Mouse (Mus musculus) ES-E14 (cell line): Measurements from ENCODE around the gene Dnajc11. TPM values are rescaled to one million over a fixed set of nuclear protein-coding genes. Genes with fewer than 3 reads are reported as not detected.

Experiments used
- DNase-seq: peaks from one replicate; pipeline ENCODE4 v3.0.0-alpha.2; 2013; ENCODE audit warnings: low read depth, low spot score
- H3K27ac ChIP-seq: 2 replicates; pipeline ENCODE4 v1.5.1; 2012; ENCODE audit warnings: low read depth, mild to moderate bottlenecking, low read length, moderate library complexity, mixed read lengths; ENCODE audit not compliant: poor library complexity, insufficient read depth, severe bottlenecking
- H3K36me3 ChIP-seq: 2 replicates; pipeline ENCODE4 v1.6.1; 2012; ENCODE audit warnings: mild to moderate bottlenecking, low read length, moderate library complexity, mixed read lengths; ENCODE audit not compliant: control insufficient read depth, poor library complexity, insufficient read depth, severe bottlenecking
- H3K4me1 ChIP-seq, 2 experiments: fragments of 150-350 bp in 1 of 2; sonication (generic) in 1 of 2; 2 replicates each; pipeline ENCODE4 v1.6.1; 2012; ENCODE audit warnings: low read length in 2 of 2, mild to moderate bottlenecking in 1 of 2, mixed read lengths in 1 of 2; ENCODE audit not compliant: control insufficient read depth in 2 of 2, insufficient read depth in 2 of 2, poor library complexity in 1 of 2
- H3K4me3 ChIP-seq, 2 experiments: fragments of 150-350 bp in 1 of 2; sonication (generic) in 1 of 2; 2 replicates each; pipeline ENCODE4 v1.5.1; 2012; ENCODE audit warnings: low read length in 2 of 2, low read depth in 1 of 2, mild to moderate bottlenecking in 1 of 2, mixed read lengths in 1 of 2; ENCODE audit not compliant: insufficient read depth in 1 of 2, poor library complexity in 1 of 2, severe bottlenecking in 1 of 2
- H3K9ac ChIP-seq: 2 replicates; pipeline ENCODE4 v1.6.1; 2012; ENCODE audit warnings: low read depth, mild to moderate bottlenecking, low read length, mixed read lengths; ENCODE audit not compliant: poor library complexity, insufficient read depth, severe bottlenecking
- H3K9me3 ChIP-seq: fragments of 150-350 bp; sonication (generic); 2 replicates; pipeline ENCODE4 v1.6.1; 2012; ENCODE audit warnings: low read depth, mild to moderate bottlenecking, low read length; ENCODE audit not compliant: control insufficient read depth, insufficient read depth
- CHD2 ChIP-seq: IDR thresholded peaks from 2 replicates; pipeline ENCODE4 v1.6.1; 2014; ENCODE audit warnings: mild to moderate bottlenecking, low read depth, low read length, inconsistent platforms
- HCFC1 ChIP-seq: IDR thresholded peaks from 2 replicates; pipeline ENCODE4 v1.6.1; 2012; ENCODE audit warnings: low read length, inconsistent platforms, borderline replicate concordance; ENCODE audit not compliant: insufficient read depth
- MAFK ChIP-seq: IDR thresholded peaks from 2 replicates; pipeline ENCODE4 v1.6.1; 2014; ENCODE audit warnings: mild to moderate bottlenecking, low read depth, low read length, inconsistent platforms; ENCODE audit not compliant: insufficient read depth
- ZC3H11A ChIP-seq: IDR thresholded peaks from 2 replicates; pipeline ENCODE4 v1.6.1; 2012; ENCODE audit warnings: low read depth, mild to moderate bottlenecking, inconsistent platforms, low read length, borderline replicate concordance
- ZNF384 ChIP-seq: IDR thresholded peaks from 2 replicates; pipeline ENCODE4 v1.6.1; 2012; ENCODE audit warnings: low read depth, low read length, inconsistent platforms
- in situ Hi-C, 2 experiments: fragments of 600-800 bp; cut with MboI; formaldehyde crosslinking; loops; one replicate each; pipeline ENCODE4 v1.15.1; 2025; ENCODE audit warnings: low sequenced_read_pairs in 2 of 2, inconsistent platforms in 1 of 2; ENCODE audit not compliant: unreplicated experiment in 2 of 2
- total RNA-seq: library from RNA; depleted of rRNA; stranded (reverse); fragments of 300-350 nt; gene quantifications from 2 replicates; pipeline ENCODE4 v1.2.3, GENCODE M21; 2012

Gene Dnajc11
- total RNA-seq, 1 experiment: 98.2 TPM

GRCm38 (mm10) chr4:151901422-151901821, 32.1 kb upstream of the Dnajc11 start:
- in situ Hi-C loops: no loop called here
- Histone ChIP-seq H3K36me3 (no peaks in the 10 kb centered on the region), H3K4me3 (peak overlapping the region in 1 of 2 experiments; percentile 34; a peak in 2 of 4 replicates), H3K4me1 (peaks cover 4 to 20% of the 10 kb centered on the region in 2 experiments; a peak in 2 of 4 replicates), H3K9me3 (no peaks in the 10 kb centered on the region), H3K27ac (no peak overlapping the region), H3K9ac (no peak overlapping the region)
- TF ChIP-seq CHD2 (no peak), ZNF384 (no peak), MAFK (no peak), ZC3H11A (no peak), HCFC1 (no peak)
- DNase-seq: no peak

GRCm38 (mm10) chr4:151902046-151902688, 31.3 kb upstream of the Dnajc11 start:
- in situ Hi-C loops: no loop called here
- peaks cover 4 to 23% of the 10 kb centered on the region in 2 experiments; a peak in 2 of 4 replicates for H3K4me1 ChIP-seq
- DNase-seq: no peak
- H3K4me3 ChIP-seq: no peak overlapping the region
- no peaks in the 10 kb centered on the region for H3K36me3 ChIP-seq
- no peak overlapping the region for H3K9ac ChIP-seq
- no peak overlapping the region for H3K27ac ChIP-seq
- no peak for TF ChIP-seq MAFK
- no peaks in the 10 kb centered on the region for H3K9me3 ChIP-seq

- Histone ChIP-seq H3K9ac (no peak overlapping the region), H3K4me1 (peaks cover 4 to 24% of the 10 kb centered on the region in 2 experiments; a peak in 2 of 4 replicates), H3K9me3 (no peaks in the 10 kb centered on the region), H3K36me3 (no peaks in the 10 kb centered on the region), H3K27ac (no peak overlapping the region), H3K4me3 (no peak overlapping the region)
- in situ Hi-C loops: no loop called here
- no peak for TF ChIP-seq ZC3H11A
- no peak for DNase-seq
These were observed 30.7 kb upstream of the Dnajc11 start for GRCm38 (mm10) chr4:151902689-151903241.

GRCm38 (mm10) chr4:151904098-151904497, 29.4 kb upstream of the Dnajc11 start:
- no peak for TF ChIP-seq ZNF384
- TF ChIP-seq CHD2: no peak
- no peak for TF ChIP-seq HCFC1
- TF ChIP-seq MAFK: no peak
- no peak for TF ChIP-seq ZC3H11A
- Histone ChIP-seq H3K4me3 (no peak overlapping the region), H3K27ac (no peak overlapping the region), H3K9ac (no peak overlapping the region), H3K4me1 (peaks cover 4 to 26% of the 10 kb centered on the region in 2 experiments; a peak in 2 of 4 replicates), H3K9me3 (no peaks in the 10 kb centered on the region), H3K36me3 (no peaks in the 10 kb centered on the region)
- DNase-seq: no peak
- in situ Hi-C loops: no loop called here

GRCm38 (mm10) chr4:151905621-151906020, 27.9 kb upstream of the Dnajc11 start:
- Histone ChIP-seq H3K9me3 (no peaks in the 10 kb centered on the region), H3K27ac (no peak overlapping the region), H3K4me1 (peaks cover 4 to 26% of the 10 kb centered on the region in 2 experiments; a peak in 2 of 4 replicates), H3K9ac (no peak overlapping the region), H3K4me3 (no peak overlapping the region), H3K36me3 (no peaks in the 10 kb centered on the region)
- in situ Hi-C loops: no loop called here
- no peak for TF ChIP-seq MAFK
- no peak for TF ChIP-seq ZC3H11A
- no peak for TF ChIP-seq HCFC1
- TF ChIP-seq CHD2: no peak
- TF ChIP-seq ZNF384: no peak
- no peak for DNase-seq
